Mouse (Mus musculus) limb, embryonic 10.5 days (tissue): ENCODE data around the gene Vasn. TPM values are rescaled to one million over a fixed set of nuclear protein-coding genes. Genes with fewer than 3 reads are reported as not detected.

Source experiments
- DNase-seq: peaks from one replicate; pipeline ENCODE4 v3.0.0-alpha.2; 2017; ENCODE audit warnings: low spot score
- H3K27ac ChIP-seq: fragments of 300-500 bp; sonication (generic); 2 replicates; pipeline ENCODE4 v1.5.1; 2016; ENCODE audit warnings: mild to moderate bottlenecking
- H3K27me3 ChIP-seq: fragments of 300-500 bp; sonication (generic); 2 replicates; pipeline ENCODE4 v1.6.1; 2016; ENCODE audit warnings: low read depth, mild to moderate bottlenecking; ENCODE audit not compliant: poor library complexity, severe bottlenecking
- H3K36me3 ChIP-seq: fragments of 300-500 bp; sonication (generic); 2 replicates; pipeline ENCODE4 v1.6.1; 2016; ENCODE audit warnings: mild to moderate bottlenecking, moderate library complexity
- H3K4me1 ChIP-seq: fragments of 300-500 bp; sonication (generic); 2 replicates; pipeline ENCODE4 v1.6.1; 2016
- H3K4me3 ChIP-seq: fragments of 300-500 bp; sonication (generic); 2 replicates; pipeline ENCODE4 v1.5.1; 2016; ENCODE audit warnings: mild to moderate bottlenecking, moderate library complexity
- H3K9me3 ChIP-seq: fragments of 300-500 bp; sonication (generic); replicated peaks from 2 replicates; pipeline ENCODE4 v1.6.1; 2016; ENCODE audit warnings: mild to moderate bottlenecking
- WGBS: fragments of 180-500 bp; shearing (Covaris S2); methylation state at CpG from one replicate; pipeline ENCODE4 v1.1.7; 2016; 5-methylcytosine and 5-hydroxymethylcytosine counted together
- polyA plus RNA-seq: library from polyadenylated mRNA; unstranded; fragments of >200 nt; fragmentation: Nextera tagmentation; extraction: Ambion mirVana; gene quantifications from 2 replicates; pipeline ENCODE4 v1.2.1, GENCODE M21; 2016

The Vasn gene
- polyA plus RNA-seq, 1 experiment from 2014 or later: 28.3 TPM

DNA sequence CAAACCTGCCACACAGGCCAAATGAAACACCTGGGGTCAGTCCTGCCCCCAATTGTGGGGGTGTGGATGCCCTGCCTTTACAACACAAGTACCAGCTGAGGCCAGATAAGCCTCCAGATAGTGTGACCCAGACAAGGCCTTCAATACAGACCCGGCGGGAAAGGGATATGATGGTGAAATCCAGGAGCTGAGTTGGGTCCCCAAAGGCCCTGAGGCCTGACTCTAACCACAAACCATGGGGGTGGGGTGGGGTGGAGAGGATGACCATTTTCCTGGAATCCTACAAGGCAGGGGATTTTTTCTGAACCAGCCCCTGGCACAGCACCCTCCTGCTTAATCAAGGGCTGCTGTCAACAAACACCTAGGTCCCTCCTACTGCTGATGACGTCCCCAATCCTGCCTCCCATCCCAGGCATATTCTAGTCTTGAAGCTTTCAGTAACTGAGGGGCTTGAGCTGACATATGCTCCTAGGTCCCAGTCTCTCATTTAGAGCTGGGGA, 800 bp upstream of the Vasn start:
- DNase-seq: no peak
- Histone ChIP-seq H3K4me3 (no peak overlapping the region), H3K9me3 (no peaks in the 10 kb centered on the region), H3K27ac (no peak overlapping the region), H3K36me3 (peaks cover 37% of the 10 kb centered on the region), H3K4me1 (peaks cover 71% of the 10 kb centered on the region), H3K27me3 (no peaks in the 10 kb centered on the region)
- 85% methylated on average over 3 of the region's 3 CpGs for WGBS

- WGBS: 7% methylated on average over 17 of the region's 17 CpGs
- Histone ChIP-seq H3K4me1 (peaks cover 74% of the 10 kb centered on the region), H3K36me3 (peaks cover 45% of the 10 kb centered on the region)
Observed at GRCm38 (mm10) chr16:4640267-4641005, 695 bp downstream of the Vasn start.

GRCm38 (mm10) chr16:4641119-4641838, 1.5 kb downstream of the Vasn start:
- H3K9me3 ChIP-seq: no peaks in the 10 kb centered on the region
- peaks cover 74% of the 10 kb centered on the region for H3K4me1 ChIP-seq
- H3K36me3 ChIP-seq: peaks cover 54% of the 10 kb centered on the region
- peak overlapping the region; percentile 87 for H3K27ac ChIP-seq
- WGBS: 29% methylated on average over 3 of the region's 3 CpGs
- H3K4me3 ChIP-seq: peak overlapping the region; percentile 74
- DNase-seq: no peak
- H3K27me3 ChIP-seq: no peaks in the 10 kb centered on the region

More at GRCm38 (mm10) chr16:4640267-4641005, 695 bp downstream of the Vasn start:
- Histone ChIP-seq H3K9me3 (no peaks in the 10 kb centered on the region), H3K4me3 (peak overlapping the region; percentile 74), H3K27me3 (no peaks in the 10 kb centered on the region), H3K27ac (peak overlapping the region; percentile 87)
- peak; percentile 54 for DNase-seq

DNA sequence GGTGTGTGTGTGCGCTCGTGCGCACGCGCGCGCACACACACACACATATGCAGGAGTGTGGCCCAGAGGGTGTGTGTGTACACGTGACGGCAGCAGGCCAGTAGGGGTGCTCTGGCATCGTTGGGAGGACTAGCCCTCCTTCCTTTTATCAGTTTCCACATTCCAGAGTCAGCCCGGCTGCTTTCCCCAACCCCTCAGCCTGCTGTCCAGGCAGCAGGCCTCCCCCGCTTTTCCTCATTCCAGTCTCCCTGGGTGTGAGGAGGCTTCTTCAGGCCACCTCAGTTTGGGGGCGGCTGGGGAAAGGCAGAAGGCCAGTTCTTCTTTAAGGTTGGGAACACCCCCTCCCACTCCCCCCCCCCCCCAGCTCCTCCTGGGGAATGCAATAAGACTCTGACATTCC, 2.4 kb downstream of the Vasn start:
- Histone ChIP-seq H3K4me3 (peak overlapping the region; percentile 74), H3K27me3 (no peaks in the 10 kb centered on the region), H3K9me3 (no peaks in the 10 kb centered on the region), H3K27ac (peak overlapping the region; percentile 87), H3K36me3 (peaks cover 63% of the 10 kb centered on the region), H3K4me1 (peaks cover 81% of the 10 kb centered on the region)
- WGBS: 36% methylated on average over 13 of the region's 13 CpGs
- DNase-seq: no peak

DNA sequence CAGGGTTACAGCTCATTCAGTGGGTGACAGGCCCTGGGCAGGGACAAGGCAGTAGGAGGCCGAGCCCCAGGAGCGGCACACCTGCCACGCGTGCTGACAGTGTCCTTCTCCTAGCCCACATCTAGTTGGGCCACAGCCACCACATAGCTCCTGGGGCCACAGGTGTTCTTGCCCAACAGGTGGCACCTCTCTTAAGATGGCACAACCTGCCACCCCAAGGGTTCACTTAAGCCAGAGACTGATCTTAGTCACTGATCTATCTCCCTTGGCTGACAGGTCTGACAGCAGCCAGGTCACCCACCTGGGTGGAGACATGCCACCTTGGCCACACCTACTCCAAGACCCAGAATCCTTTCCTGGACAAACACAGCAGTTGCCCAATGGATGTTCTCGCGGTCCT, 3.2 kb downstream of the Vasn start:
- no peak for DNase-seq
- WGBS: 82% methylated on average over 6 of the region's 6 CpGs
- Histone ChIP-seq H3K4me1 (peaks cover 86% of the 10 kb centered on the region), H3K9me3 (no peaks in the 10 kb centered on the region), H3K36me3 (peaks cover 65% of the 10 kb centered on the region), H3K27me3 (no peaks in the 10 kb centered on the region), H3K27ac (peak overlapping the region; percentile 87), H3K4me3 (peak overlapping the region; percentile 74)

GRCm38 (mm10) chr16:4643670-4644419, 4.1 kb downstream of the Vasn start:
- H3K4me1 ChIP-seq: peaks cover 94% of the 10 kb centered on the region
- no peak for DNase-seq
- peak overlapping the region; percentile 87 for H3K27ac ChIP-seq

GRCm38 (mm10) chr16:4645867-4646266, 6.1 kb downstream of the Vasn start:
- WGBS: 85% methylated on average over 4 of the region's 4 CpGs
- Histone ChIP-seq H3K4me1 (peaks cover 100% of the 10 kb centered on the region), H3K4me3 (no peak overlapping the region), H3K27me3 (no peaks in the 10 kb centered on the region), H3K9me3 (no peaks in the 10 kb centered on the region), H3K27ac (peak overlapping the region; percentile 95; the same call in 1 of the 2 replicates), H3K36me3 (peaks cover 94% of the 10 kb centered on the region)
- no peak for DNase-seq

More at GRCm38 (mm10) chr16:4643670-4644419, 4.1 kb downstream of the Vasn start:
- Histone ChIP-seq H3K9me3 (no peaks in the 10 kb centered on the region), H3K4me3 (no peak overlapping the region), H3K36me3 (peaks cover 74% of the 10 kb centered on the region), H3K27me3 (no peaks in the 10 kb centered on the region)
- WGBS: 85% methylated on average over 11 of the region's 11 CpGs

- DNase-seq: no peak
- peaks cover 98% of the 10 kb centered on the region for H3K36me3 ChIP-seq
- no peaks in the 10 kb centered on the region for H3K27me3 ChIP-seq
- H3K27ac ChIP-seq: peak overlapping the region; percentile 95; the same call in 1 of the 2 replicates
- H3K4me1 ChIP-seq: peaks cover 100% of the 10 kb centered on the region
- no peak overlapping the region for H3K4me3 ChIP-seq
- WGBS: 69% methylated on average over 4 of the region's 4 CpGs
- no peaks in the 10 kb centered on the region for H3K9me3 ChIP-seq
Observed at GRCm38 (mm10) chr16:4646831-4647230, 7.1 kb downstream of the Vasn start.

DNA sequence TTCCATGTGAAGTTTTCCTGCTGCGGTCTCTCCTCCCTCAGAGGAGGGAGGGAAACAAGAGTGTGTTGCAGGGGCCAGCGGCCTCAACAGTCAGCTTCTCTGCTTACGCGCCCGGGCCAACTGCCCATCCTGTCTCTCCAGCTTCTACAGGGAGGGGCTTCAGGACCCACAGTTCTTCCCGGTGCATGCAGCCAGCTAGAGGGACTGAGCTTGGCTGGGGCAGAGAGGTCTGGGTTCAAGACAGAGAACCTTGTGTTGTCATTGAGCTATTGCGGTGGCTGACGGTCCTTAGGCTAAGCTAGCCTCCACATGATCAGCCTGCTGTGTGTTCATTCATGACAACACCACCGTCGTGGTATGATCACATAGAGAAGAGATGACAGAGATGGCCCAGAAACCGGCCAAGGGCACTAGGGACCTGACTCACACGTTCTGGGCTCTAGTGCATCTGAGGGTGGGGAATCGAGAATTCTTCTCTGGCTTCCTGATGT, 8.0 kb downstream of the Vasn start:
- Histone ChIP-seq H3K4me1 (peaks cover 100% of the 10 kb centered on the region), H3K36me3 (peaks cover 99% of the 10 kb centered on the region), H3K27me3 (no peaks in the 10 kb centered on the region), H3K27ac (peak overlapping the region; percentile 95), H3K4me3 (no peak overlapping the region), H3K9me3 (no peaks in the 10 kb centered on the region)
- DNase-seq: no peak
- 79% methylated on average over 13 of the region's 13 CpGs for WGBS

GRCm38 (mm10) chr16:4648416-4649023, 8.8 kb downstream of the Vasn start:
- H3K9me3 ChIP-seq: no peaks in the 10 kb centered on the region
- H3K27me3 ChIP-seq: no peaks in the 10 kb centered on the region
- H3K27ac ChIP-seq: peak overlapping the region; percentile 95
- DNase-seq: no peak
- WGBS: 91% methylated on average over 28 of the region's 28 CpGs
- peaks cover 99% of the 10 kb centered on the region for H3K36me3 ChIP-seq
- H3K4me3 ChIP-seq: no peak overlapping the region
- H3K4me1 ChIP-seq: peaks cover 100% of the 10 kb centered on the region

- DNase-seq: no peak
- Histone ChIP-seq H3K9me3 (no peaks in the 10 kb centered on the region), H3K27me3 (no peaks in the 10 kb centered on the region), H3K36me3 (peaks cover 98% of the 10 kb centered on the region), H3K4me3 (no peak overlapping the region), H3K27ac (peak overlapping the region; percentile 95), H3K4me1 (peaks cover 100% of the 10 kb centered on the region)
- WGBS: 85% methylated on average over 5 of the region's 5 CpGs
Observed at GRCm38 (mm10) chr16:4649211-4649610, 9.5 kb downstream of the Vasn start.

GRCm38 (mm10) chr16:4649692-4650091, 10.0 kb downstream of the Vasn start:
- Histone ChIP-seq H3K27me3 (no peaks in the 10 kb centered on the region), H3K36me3 (peaks cover 98% of the 10 kb centered on the region), H3K4me3 (no peak overlapping the region), H3K9me3 (no peaks in the 10 kb centered on the region), H3K27ac (peak overlapping the region; percentile 95), H3K4me1 (peaks cover 100% of the 10 kb centered on the region)
- WGBS: 86% methylated on average over 11 of the region's 11 CpGs
- no peak for DNase-seq
